Mouse (Mus musculus) hindbrain, embryonic 10.5 days (tissue): ENCODE measurements at regions not wholly inside any gene's neighbourhood (a gene's known extent, or its start where the extent isn't known, plus 50 kb on each side); places are given as distances from the start of the nearest gene placed in this dataset.
"Not testable (repeated sequence)": the region's sequence is repeated elsewhere in the genome, so short reads cannot be mapped to it uniquely, and the experiment has no call there.

Experiments used
- DNase-seq: peaks from one replicate; pipeline ENCODE4 v3.0.0-alpha.2; 2017; ENCODE audit warnings: low spot score
- H3K27ac ChIP-seq: fragments of 300-500 bp; sonication (generic); 2 replicates; pipeline ENCODE4 v1.5.1; 2016; ENCODE audit warnings: mild to moderate bottlenecking, moderate library complexity
- H3K27me3 ChIP-seq: fragments of 300-500 bp; sonication (generic); 2 replicates; pipeline ENCODE4 v1.6.1; 2016; ENCODE audit warnings: mild to moderate bottlenecking; ENCODE audit not compliant: poor library complexity, insufficient read depth, severe bottlenecking
- H3K36me3 ChIP-seq: fragments of 300-500 bp; sonication (generic); 2 replicates; pipeline ENCODE4 v1.6.1; 2016; ENCODE audit warnings: mild to moderate bottlenecking, moderate library complexity
- H3K4me1 ChIP-seq: fragments of 300-500 bp; sonication (generic); replicated peaks from 2 replicates; pipeline ENCODE4 v1.6.1; 2016; ENCODE audit warnings: mild to moderate bottlenecking
- H3K4me3 ChIP-seq: fragments of 300-500 bp; sonication (generic); 2 replicates; pipeline ENCODE4 v1.5.1; 2016; ENCODE audit warnings: mild to moderate bottlenecking, moderate library complexity
- H3K9me3 ChIP-seq: fragments of 300-500 bp; sonication (generic); 2 replicates; pipeline ENCODE4 v1.6.1; 2016; ENCODE audit warnings: mild to moderate bottlenecking, moderate library complexity
- WGBS: fragments of 180-500 bp; shearing (Covaris S2); methylation state at CpG from one replicate; pipeline ENCODE4 v1.1.7; 2016; 5-methylcytosine and 5-hydroxymethylcytosine counted together

- not testable (repeated sequence) for DNase-seq, H3K27ac ChIP-seq, H3K4me3 ChIP-seq, H3K4me1 ChIP-seq, H3K27me3 ChIP-seq, H3K36me3 ChIP-seq, H3K9me3 ChIP-seq
- 94% methylated on average over 5 of the region's 5 CpGs for WGBS
Observed at GRCm38 (mm10) chr17:74138517-74138916, 90.8 kb upstream of the Srd5a2 start.

- Histone ChIP-seq H3K4me3 (no peak overlapping the region), H3K27ac (no peak overlapping the region), H3K4me1 (no peaks in the 10 kb centered on the region), H3K36me3 (no peaks in the 10 kb centered on the region), H3K9me3 (no peaks in the 10 kb centered on the region), H3K27me3 (no peaks in the 10 kb centered on the region)
- no peak for DNase-seq
- WGBS: 81% methylated on average over 5 of the region's 5 CpGs
Observed at GRCm38 (mm10) chr17:74134976-74135375, 87.3 kb upstream of the Srd5a2 start.

- no peaks in the 10 kb centered on the region for H3K27me3 ChIP-seq
- no peaks in the 10 kb centered on the region for H3K4me1 ChIP-seq
- no peak overlapping the region for H3K27ac ChIP-seq
- DNase-seq: no peak
- 83% methylated on average over 5 of the region's 5 CpGs for WGBS
- no peaks in the 10 kb centered on the region for H3K9me3 ChIP-seq
- H3K4me3 ChIP-seq: no peak overlapping the region
- H3K36me3 ChIP-seq: no peaks in the 10 kb centered on the region
Observed at GRCm38 (mm10) chr17:74131534-74131933, 83.8 kb upstream of the Srd5a2 start.

GRCm38 (mm10) chr17:74122944-74123343 is 75.2 kb upstream of the Srd5a2 start:
- Histone ChIP-seq H3K27me3 (no peaks in the 10 kb centered on the region), H3K9me3 (no peaks in the 10 kb centered on the region), H3K36me3 (no peaks in the 10 kb centered on the region), H3K4me1 (no peaks in the 10 kb centered on the region), H3K27ac (no peak overlapping the region), H3K4me3 (no peak overlapping the region)
- DNase-seq: no peak
- 92% methylated on average over 1 of the region's 1 CpGs for WGBS

- H3K9me3 ChIP-seq: no peaks in the 10 kb centered on the region
- WGBS: 55% methylated on average over 2 of the region's 2 CpGs
- no peak for DNase-seq
- no peaks in the 10 kb centered on the region for H3K36me3 ChIP-seq
- peak overlapping the region; percentile 50; the same call in 1 of the 2 replicates for H3K27ac ChIP-seq
- H3K4me1 ChIP-seq: no peaks in the 10 kb centered on the region
- no peaks in the 10 kb centered on the region for H3K27me3 ChIP-seq
- H3K4me3 ChIP-seq: no peak overlapping the region
Observed at GRCm38 (mm10) chr17:74120969-74121368, 73.3 kb upstream of the Srd5a2 start.
